Mouse (Mus musculus) brain, embryonic 14.5 days (tissue): Measurements from ENCODE around the gene Tspyl3. TPM values are rescaled to one million over a fixed set of nuclear protein-coding genes. Genes with fewer than 3 reads are reported as not detected.

Experiments used
- DNase-seq: peaks from one replicate; pipeline ENCODE4 v3.0.0-alpha.2; 2011; ENCODE audit warnings: low read depth
- CTCF ChIP-seq: fragments of 200-500 bp; IDR thresholded peaks from 2 replicates; pipeline ENCODE4 v1.5.1; 2012; ENCODE audit warnings: inconsistent platforms, mild to moderate bottlenecking, moderate library complexity, borderline replicate concordance; ENCODE audit not compliant: insufficient read depth, insufficient read length; ENCODE audit errors: extremely low read depth
- POLR2A ChIP-seq: fragments of 200-500 bp; IDR thresholded peaks from 2 replicates; pipeline ENCODE4 v1.6.1; 2012; ENCODE audit warnings: mild to moderate bottlenecking, inconsistent platforms, borderline replicate concordance; ENCODE audit not compliant: poor library complexity, insufficient read depth, insufficient read length, severe bottlenecking; ENCODE audit errors: extremely low read depth
- polyA plus RNA-seq: library from polyadenylated mRNA; depleted of rRNA; stranded (reverse); fragments of >200 nt; gene quantifications from 2 replicates; pipeline ENCODE4 v1.2.3, GENCODE M21; 2012; rRNA removed

Gene Tspyl3
- polyA plus RNA-seq, 1 experiment = 33.5 TPM

DNA sequence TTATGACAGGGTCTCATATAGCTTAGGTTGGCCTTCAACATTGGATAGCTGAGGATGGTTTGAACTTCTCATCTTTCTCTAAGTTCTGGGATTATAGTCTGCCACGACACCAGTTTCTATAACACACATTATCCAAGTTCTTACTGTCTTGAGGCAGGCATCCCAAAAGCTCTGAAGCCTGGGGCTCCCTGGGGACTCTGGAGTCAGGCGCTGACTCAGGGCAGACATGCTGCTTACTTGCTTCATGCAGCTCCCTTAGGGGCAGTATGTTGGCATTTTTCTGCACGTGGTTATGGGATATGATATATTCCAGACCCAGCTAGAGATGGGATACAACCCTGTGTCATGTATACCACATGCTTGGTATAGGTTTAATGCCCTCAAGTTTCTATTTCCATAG is 45.3 kb downstream of the Tspyl3 start:
- TF ChIP-seq POLR2A (no peak), CTCF (no peak)
- no peak for DNase-seq

DNA sequence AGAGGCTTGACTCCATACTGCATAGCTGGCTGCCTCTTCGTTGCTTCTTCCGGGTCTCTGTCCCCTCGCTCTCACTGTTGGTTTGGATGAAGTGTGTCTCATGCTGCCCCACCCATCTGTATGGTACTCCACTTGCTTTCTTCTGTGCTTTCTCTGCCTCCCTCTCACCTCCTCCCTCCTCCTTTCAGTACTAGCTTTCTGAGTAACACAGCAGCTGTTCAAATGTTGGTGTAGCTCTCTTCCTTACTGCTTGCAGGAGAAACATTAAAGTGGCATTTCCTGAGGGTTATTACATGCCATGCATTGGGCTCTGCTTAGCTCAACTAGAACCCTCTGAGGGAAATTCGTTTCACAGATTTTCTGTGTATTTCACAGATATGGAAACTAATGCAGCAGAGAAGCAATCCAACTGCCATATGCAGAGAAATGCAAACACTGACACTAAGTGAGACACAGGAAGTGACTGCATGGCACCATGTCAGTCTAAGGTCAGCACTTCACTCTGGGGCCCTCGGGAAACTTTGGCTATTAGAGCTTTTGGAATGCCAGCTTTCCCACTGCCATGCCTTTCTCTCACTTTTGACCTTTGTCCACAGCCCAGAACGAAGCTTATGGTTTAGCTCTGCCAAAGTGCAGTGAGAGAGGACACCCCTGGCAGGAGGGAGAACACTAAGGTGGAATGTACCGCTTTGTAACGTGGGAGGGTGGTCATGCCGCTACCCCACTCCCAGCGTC is 45.9 kb downstream of the Tspyl3 start:
- no peak for DNase-seq
- no peak for TF ChIP-seq POLR2A
- TF ChIP-seq CTCF = no peak

DNA sequence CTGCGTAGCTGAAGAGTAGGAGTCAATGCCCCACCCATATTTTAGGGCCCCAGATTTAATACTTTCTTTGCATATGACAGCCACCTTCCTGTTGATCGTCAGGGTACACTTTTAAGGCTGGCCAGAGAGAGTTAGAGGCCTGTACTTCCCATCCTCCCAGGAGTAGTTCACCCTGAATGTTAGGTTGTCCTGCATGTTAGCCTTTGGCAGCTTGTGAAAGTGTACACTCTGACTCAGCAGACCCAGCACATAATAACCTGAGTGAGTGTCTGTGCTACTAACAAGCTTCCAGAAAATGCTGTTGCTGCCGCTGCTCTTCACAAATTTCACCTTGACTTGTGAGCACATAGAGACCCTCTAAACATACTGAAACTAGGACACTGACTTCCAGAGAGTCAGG is 48.1 kb downstream of the Tspyl3 start:
- TF ChIP-seq POLR2A (no peak), CTCF (no peak)
- no peak for DNase-seq

DNA sequence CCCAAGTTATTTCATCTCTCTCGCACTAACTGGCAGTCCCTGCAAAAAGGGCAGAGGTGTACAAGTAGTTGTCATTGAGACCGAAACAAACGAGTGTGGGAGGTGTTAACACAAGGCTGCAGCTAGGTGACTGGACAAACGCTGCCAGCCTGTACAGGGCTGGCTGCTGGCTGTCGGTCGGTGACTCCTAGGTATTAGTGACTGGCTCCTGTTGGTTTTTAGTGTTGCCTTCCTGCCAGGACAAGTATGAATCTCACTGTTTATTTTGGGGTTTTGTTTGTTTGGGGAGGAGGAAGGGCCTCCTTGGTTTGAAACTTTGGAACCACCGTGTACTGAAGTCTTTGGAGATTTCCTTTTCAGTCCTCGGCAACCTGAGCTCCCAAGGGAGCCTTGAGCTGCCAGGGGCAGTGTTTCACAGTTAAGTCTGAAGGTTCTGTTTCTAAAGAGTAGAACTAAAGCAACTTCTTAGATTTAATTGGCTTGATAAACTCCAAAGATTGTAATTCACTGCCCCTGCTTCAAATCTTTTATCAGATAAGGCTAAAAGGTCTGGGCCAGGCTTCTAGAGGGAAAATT is 49.2 kb downstream of the Tspyl3 start:
- TF ChIP-seq CTCF = no peak
- no peak for TF ChIP-seq POLR2A
- DNase-seq = no peak

Other genes starting within 250 kb of the Tspyl3 start
- gene Pdrg1, start 210.0 kb downstream of the Tspyl3 start, polyA plus RNA-seq = 121 and 131 TPM in 2 replicates
- gene Xkr7, start 193.6 kb downstream of the Tspyl3 start, polyA plus RNA-seq = 12.0 and 18.3 TPM in 2 replicates
- gene Ccm2l, start 159.5 kb downstream of the Tspyl3 start, polyA plus RNA-seq = 8.3 and 8.8 TPM in 2 replicates
- gene Hck, start 117.0 kb downstream of the Tspyl3 start, polyA plus RNA-seq = 1.6 and 2.3 TPM in 2 replicates
- gene Tm9sf4, start 64.1 kb downstream of the Tspyl3 start, polyA plus RNA-seq = 52.8 and 67.5 TPM in 2 replicates
- gene Plagl2, start 16.0 kb upstream of the Tspyl3 start, polyA plus RNA-seq = 8.7 and 14.5 TPM in 2 replicates
- 26.4 and 27.1 TPM in 2 replicates for gene Pofut1, start 16.1 kb upstream of the Tspyl3 start, polyA plus RNA-seq
- 28.0 and 35.8 TPM in 2 replicates for gene Kif3b, start 66.0 kb upstream of the Tspyl3 start, polyA plus RNA-seq
- 27.1 and 37.0 TPM in 2 replicates for gene Asxl1, start 120.4 kb upstream of the Tspyl3 start, polyA plus RNA-seq